Mouse (Mus musculus) spleen, adult 12 weeks (tissue): ENCODE data around the gene Zfp612.

ENCODE experiments used
- DNase-seq: peaks from one replicate; pipeline ENCODE4 v3.0.0; 2022; ENCODE audit warnings: low spot score

Gene Zfp612

DNA sequence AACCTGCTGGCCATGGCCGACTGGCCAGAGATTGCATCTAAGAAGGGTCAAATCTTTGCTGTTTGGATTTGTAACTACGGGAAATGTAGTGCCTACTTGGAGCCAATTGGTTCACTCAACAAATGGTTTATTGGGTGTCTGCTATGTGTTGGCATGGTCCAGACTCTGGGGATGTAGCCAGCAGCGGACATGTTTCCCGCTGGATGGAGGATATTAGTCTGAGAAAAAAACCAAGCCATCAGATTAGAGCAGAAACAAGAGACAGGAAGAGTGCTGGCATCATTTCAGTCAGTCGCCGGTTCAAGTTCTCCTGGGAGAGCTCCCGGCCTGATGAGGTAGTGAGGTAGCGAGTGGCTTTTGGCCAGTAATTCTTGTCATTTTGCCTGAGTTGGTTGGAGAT is 54.7 kb downstream of the Zfp612 start:
- DNase-seq: no peak

DNA sequence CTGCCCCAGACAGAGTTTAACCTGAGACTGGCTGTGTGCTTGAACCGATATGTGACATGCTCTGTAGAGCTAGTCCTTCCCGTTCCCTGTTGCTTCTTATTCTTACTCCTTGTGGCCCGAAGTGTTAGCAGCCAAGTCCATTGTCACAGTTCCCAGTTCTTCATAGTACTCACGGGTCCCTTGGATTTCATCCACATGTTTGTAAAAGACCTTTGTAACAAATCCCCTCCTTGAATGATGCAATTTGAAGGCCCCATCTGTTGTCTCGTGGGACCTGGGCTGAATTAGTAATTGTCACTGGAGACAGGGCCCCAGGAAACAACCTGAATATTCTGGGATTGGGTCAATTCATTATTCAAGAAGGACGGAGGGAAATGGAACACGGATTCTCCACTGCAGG is 56.0 kb downstream of the Zfp612 start:
- DNase-seq: no peak

DNA sequence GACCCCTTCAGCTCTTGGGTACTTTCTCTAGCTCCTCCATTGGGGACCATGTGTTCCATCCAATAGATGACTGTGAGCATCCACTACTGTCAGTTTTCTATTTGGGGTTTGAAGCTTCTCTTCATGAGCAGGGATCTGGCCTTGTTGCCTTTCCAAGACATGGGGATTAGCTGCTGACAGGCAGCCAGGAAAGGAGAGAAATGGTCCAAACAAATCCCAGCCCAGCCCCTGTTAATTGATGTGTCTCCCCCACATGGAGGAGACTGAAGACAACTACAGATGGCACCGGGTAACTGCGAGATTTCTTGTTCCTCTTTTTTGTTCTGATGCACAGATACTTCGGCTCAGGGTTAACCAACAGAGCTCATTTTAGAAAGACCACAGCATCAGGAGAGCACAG is 60.6 kb downstream of the Zfp612 start:
- DNase-seq: no peak

DNA sequence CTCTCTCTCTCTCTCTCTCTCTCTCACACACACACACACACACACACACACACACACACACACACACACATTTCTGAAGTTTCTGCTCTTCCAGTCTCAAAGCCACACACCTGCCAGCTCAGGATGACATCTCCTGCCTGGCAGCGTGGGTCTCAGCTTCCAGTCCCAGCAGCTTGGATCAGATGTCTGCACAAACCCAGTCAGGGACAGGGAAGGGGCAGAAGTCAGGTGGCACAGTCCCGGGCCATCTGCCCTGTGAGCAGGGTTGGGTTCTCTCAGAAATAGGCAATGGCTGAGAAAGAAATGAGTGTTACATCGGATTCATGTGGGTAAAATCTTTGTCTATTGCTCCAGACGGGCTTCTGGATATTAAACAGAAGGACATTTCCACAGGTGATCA is 61.2 kb downstream of the Zfp612 start:
- DNase-seq: no peak
